Mouse (Mus musculus) frontal cortex, adult 2 months (tissue): ENCODE results near the gene Mfsd6. TPM values are rescaled to one million over a fixed set of nuclear protein-coding genes. Genes with fewer than 3 reads are reported as not detected.
"Not testable (repeated sequence)": the region's sequence is repeated elsewhere in the genome, so short reads cannot be mapped to it uniquely, and the experiment has no call there.

ENCODE experiments used
- DNase-seq, 2 experiments: peaks; one replicate each; pipeline ENCODE4 v3.0.0; 2022; ENCODE audit warnings: low spot score in 1 of 2; ENCODE audit errors: extremely low spot score in 1 of 2
- polyA plus RNA-seq: library from polyadenylated mRNA; depleted of rRNA; stranded (reverse); fragments of >200 nt; gene quantifications from 2 replicates; pipeline ENCODE4 v1.2.3, GENCODE M21; 2012

The Mfsd6 gene
- polyA plus RNA-seq, 1 experiment: 42.4 TPM

DNA sequence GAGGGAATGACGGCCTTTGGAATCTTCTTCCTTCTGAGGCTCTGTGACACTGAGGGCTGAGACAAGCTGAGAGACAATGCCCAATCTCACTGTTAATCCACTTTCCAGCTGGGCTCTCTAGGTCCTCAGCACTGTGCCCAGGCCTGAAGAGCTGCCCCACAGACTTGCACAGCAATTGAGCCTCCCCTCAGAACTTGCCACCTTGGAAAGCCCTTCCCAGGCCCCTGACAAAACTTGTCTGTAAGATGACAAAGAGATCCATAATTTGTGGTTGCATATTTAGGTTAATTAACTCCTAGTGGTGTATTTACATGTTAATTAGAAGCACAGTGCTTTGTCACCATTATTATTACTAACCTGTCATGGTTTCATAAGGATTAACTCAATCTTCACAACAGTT lies 12.8 kb downstream of the Mfsd6 start:
- DNase-seq: no peak

DNA sequence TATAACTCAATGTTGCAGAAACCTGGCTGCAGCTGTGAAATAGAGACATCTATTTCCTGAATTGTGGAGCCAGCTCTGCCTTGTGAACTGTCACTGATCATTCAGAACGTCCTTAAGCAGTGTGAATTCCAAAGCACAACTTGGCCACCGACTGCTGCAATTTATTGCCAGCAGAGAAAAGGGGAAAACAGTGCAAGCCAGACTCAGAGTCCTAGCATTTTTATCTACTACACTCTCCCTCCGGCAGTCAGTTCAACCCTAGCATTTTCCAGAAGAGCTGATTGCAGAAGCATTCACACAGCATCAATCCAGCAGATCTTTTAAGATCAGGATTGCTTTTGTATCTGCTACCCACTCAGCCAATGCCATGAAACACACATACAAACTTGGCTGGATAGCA lies 13.2 kb downstream of the Mfsd6 start:
- DNase-seq: no peak

DNA sequence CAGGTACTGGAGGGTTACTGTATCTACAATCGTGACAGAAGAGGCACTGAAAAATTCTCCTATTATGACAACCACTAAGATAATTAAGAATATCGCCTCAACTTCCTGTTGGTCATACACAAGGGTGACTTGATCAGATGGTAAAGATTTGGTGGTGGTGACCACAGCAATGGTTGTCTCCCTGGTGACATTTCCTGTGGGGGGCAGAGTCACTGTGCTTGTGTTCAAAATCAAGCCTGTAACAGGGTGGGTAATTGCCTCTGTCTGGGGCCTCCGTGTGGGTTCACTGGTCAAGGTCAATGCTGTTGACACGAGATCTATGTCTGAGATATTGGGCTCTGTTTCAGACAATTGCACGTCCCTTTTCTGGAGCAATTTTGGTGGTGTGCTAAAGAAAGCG lies 18.5 kb downstream of the Mfsd6 start:
- DNase-seq: no peak

DNA sequence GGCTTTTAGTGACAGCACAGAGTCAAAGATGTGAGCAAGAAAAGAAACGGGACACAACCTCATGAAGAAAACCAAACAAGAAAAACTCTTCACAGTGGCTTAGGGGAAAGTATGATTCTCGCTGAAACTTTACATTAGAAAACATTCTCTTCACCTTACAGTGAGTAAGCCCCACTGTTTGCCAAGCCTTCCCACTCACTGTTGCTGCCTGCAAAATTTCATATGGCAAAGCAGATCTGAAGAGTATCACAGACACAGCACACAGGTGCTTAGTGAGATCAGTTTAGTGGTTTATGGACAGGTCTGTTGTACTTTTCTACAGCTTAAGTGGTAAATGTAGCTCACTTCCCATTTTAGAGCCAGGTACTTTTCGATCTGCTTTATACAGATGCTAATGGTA lies 20.2 kb downstream of the Mfsd6 start:
- DNase-seq: no peak

DNA sequence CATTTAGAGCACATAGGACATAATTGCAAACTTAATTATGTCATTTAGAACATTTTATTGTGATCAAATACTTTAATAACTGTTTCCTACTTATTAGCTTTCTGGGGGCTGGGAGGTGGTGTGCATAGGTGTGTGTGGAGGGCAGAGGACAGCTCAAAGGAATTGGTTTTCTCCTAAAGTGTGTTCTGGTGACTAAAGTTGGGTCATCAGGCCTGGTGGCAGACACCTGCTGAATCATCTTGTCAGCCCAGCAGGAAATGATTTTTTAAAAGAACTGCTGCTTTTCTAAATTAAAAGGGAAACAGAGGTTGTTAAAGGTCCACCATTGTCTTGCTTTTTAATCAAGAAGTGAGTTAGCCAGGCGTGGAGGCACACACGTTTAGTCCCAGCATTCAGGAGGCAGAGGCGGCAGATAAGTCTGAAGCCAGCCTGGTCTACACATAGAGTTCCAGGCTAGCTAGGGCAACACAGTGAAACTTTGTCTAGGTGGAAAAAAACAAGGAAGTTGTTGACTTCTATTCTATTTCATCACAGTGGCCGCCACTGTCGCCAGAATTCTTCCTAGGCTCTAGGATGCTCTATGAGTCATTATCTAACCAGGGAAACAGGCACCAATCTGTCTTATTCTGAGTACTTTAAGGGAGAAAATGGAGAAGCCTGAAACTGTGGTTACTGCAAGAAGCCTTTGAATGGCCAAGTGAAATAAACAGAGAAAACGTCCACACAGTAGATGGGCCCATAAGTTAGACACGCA lies 24.3 kb downstream of the Mfsd6 start:
- no peak for DNase-seq

DNA sequence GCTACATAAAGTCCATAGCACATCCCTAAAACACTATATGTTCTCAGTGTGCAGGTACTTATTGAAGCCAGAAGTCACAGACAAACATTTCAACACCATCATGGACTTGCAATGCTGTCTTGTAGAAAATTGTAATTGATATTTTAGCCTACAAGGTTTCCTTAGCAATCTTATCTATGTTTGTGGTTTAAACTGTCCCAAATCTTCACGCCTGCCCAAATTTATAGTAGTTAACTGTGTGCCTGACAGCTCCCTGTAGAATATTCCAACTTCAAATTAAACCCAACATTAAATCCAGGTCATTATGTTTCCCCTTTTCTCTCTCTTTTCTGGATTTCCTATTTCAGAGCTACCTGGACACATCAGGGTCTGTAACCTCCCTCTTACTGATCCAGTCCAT lies 25.3 kb downstream of the Mfsd6 start:
- DNase-seq: no peak

DNA sequence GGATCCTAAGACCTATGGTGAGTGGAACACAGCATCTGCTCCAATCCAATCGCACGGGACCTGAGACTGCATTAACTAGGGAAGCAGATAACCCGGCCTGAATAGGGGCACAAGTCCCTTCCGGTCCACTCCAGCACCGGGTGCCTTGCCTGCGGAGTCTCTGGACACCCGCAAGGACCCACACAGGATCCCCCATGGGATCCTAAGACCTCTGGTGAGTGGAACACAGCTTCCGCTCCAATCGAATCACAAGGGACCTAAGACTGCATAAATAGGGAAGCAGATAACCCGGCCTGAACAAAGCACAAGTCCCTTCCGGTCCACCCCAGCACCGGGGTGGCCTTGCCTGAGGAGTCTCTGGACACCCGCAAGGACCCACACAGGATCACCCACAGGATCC lies 32.8 kb downstream of the Mfsd6 start:
- DNase-seq: not testable (repeated sequence)

DNA sequence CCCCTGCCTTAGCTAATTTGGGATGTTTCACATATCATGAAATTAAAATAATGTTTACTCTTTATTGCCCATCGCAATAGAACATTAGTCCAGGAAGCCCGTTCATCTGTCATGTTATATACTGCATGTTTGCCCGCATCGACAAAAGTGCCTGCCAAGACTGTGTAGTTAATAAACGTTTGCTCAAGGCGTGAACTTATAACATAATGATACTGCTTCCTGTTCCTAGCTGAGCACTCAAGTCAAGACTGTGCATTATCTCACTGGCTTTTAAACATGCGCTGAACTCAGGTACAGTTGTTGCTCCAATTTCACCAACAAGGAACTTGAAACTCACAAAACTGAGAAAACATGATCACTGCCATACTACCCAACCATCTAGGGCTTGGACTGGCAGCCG lies 39.6 kb downstream of the Mfsd6 start:
- DNase-seq: no peak

DNA sequence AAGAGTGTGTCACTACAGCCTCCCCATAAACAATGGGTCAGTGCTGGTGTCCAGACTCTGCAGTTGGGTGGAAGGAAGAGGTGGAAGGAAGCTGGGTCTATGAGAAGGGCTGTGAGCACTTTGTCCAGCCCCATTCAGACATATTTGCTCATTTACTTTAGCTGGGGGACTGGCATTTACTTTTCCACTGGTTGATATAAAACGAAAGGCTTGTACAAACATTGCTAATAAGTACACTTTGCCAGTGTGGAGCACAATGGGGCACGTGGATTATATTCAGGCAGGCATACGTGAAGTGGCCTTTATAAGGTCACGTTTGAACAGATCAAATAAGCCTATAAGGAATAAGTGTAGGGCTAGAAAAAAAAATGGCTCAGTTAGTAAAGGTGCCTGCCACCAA lies 43.7 kb downstream of the Mfsd6 start:
- DNase-seq: no peak

DNA sequence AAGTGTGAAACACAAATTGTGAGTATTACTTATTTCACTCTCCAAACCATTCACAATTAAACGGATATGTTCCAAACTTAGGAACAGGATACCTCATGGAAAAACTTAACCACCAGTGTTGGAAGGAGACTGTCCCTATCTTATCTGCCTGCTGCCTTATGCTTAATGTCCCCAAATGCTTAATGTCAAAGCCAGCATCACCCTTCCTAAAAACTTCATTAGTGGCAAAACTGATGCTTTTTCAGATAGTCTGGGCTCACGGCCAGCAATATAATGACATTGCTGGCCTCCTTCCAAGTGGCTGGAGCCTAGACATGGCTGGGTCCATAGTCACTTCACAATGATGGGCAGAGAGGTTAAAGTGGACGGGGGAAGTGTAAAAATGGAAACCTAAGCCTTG lies 50.6 kb downstream of the Mfsd6 start:
- DNase-seq: peak in 1 of 2 experiments; percentile 20

DNA sequence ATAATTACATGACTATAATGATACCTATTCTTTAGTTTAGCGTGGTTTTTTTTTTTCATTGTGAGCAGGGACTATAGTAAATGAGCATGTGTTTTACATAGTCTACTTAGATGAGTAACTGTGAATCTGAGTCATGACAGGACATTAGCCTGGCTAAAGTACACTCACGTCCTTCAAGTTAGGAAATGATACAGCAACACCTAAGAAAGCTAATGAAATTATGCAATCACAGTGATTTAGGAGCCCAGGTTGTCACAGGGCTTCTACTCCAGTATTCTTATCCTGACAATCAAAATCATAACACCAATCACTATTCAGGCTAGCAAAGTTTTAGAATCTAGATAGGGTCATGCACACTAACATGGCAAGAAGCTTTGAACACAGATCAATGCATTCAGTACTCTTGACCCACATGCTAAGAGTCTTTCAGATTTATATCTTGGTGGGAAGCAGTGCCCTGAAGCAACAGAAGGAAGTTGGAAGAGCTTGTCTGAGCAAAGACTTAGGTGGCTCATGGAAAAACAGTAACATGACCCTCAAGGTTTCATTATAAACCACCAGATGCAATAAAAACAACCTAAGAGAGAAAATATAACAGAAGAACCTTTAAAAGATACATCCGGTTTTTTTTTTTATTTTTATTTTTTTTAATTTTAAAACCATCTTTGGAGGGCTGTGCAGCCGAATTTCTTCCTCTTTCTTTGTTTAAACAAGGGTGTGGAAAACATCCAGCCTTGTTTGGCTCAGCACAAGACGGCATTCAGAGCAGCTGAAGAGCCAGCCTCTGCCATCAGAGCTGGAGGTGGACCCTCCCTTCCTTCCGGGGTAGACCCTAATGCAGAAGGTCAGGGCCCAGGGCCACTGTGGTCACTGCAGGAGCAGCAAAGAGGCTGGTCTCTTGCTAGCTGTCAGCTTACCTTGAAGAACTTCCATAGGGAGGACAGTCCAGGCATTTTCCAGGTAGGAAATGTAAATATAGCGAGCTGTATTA lies 51.4 kb downstream of the Mfsd6 start:
- DNase-seq: no peak

DNA sequence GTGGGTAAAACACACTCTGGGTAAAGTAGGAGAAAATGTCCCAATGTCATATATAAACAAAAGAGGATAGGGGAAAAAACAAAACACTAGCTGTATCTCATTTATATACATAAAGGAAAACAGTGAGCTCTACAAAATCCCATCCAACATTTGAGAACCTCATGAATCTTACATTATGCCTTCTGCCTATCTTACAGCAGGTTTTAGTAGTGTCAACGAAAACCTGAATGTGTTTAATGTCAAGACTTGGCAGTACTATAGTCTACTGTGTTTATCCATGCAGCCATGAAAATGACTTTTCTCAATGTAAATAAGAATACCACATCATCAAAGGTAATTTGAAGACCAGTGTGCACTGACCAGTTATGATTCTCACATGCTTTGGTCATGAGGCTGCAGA lies 57.3 kb downstream of the Mfsd6 start:
- DNase-seq: no peak

DNA sequence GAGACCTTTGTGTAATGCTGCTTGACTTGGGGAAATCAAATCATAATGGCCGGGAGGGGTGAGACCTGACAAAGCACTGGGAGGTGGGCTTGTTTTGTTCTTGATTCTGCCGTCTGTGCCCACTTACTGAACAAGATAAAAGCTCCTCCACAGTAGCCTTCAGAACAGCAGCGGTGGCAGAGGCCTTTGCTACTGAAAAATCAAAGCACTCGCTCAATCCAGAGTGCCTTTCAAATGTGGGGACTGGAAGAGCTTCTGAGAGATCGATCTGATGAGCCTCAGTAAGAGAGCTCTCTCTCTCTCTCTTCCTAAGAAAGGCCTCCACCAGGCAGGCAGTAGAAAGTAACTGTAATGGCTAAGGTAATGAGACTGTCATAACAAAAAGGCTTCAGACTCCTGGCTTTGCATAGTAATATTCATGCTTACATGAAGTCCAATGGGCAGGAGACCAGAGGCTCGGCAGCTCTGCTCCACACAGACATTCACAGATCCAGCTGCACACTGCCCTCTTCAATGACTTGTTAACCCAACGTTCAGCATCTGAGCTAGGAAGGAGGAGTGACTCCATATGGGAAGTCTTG lies 58.4 kb downstream of the Mfsd6 start:
- no peak for DNase-seq

DNA sequence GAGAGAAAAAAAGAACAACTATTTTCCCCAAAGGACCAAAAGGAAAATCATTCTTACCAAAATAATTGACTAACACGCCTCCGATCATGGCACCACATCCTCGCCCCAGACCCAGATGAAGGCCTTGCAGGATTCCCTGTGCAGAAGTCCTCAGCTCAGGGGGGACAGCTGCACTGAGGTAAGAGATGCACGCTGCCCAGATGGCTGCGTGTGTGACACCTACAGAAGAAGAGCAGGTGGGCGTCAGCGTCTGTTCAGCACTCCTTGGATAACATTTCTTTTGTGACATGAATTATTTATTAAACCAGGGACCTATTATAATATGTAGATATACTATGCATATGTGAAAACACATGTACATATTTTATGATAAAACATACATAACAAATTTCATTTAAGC lies 64.0 kb downstream of the Mfsd6 start:
- DNase-seq: peak; percentile 33 to 63

DNA sequence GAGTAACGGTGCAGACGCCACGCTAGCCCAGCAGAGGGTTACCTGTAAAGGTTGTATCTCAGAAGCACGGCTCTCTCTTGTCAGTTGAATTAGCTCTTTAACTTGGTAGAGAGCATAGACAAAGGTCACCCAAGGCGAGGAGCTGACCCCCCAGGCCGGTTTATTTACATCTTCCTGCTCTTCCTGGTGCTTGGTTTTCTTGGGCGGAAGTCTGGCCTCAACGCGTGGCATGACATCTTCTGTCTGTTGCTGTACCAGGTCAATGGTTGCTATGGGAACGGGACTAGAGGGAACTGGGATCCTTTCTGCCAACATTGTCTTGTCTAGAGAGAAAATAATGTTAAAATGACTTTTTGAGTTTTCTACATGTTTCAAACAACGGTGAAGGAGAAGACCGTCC lies 66.5 kb downstream of the Mfsd6 start:
- no peak for DNase-seq

DNA sequence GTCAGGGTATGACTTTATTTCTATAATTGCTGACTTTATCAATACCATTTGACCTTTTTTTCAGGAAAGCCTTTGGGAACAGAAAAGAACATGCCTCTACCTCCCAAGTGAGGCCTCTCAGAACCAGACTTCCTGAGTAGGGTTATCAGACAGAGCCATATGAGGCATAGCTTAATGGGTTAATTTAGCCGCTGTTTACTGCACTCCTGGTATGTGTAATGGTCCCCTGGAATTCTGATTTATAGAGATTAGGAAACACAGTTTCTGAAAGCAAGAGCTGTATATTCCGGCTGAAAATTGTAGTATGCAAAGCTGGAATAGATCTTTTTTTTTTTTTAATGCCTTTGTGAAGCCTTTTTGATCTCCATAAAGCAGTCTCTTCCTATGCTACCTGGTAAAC lies 67.0 kb downstream of the Mfsd6 start:
- DNase-seq: no peak

DNA sequence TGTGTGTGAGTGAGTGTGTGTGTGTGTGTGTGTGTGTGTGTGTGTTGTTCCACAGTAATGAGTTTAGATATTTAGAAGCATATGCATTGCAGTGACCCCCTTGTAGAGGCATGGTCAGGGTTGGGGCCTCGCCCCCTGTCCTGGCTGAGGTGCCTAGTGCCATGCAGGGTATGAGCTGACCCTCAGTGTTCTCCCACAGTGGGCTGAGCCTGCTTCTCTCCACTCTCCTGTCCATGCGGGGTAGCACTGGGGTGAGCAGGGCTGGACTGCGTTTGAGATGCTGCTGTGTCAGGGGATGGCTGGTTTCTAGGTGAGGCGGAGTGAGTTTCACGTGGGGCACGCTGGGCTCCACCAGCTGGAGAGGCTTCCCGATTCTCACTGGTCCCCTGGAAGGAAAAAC lies 69.1 kb downstream of the Mfsd6 start:
- no peak for DNase-seq

DNA sequence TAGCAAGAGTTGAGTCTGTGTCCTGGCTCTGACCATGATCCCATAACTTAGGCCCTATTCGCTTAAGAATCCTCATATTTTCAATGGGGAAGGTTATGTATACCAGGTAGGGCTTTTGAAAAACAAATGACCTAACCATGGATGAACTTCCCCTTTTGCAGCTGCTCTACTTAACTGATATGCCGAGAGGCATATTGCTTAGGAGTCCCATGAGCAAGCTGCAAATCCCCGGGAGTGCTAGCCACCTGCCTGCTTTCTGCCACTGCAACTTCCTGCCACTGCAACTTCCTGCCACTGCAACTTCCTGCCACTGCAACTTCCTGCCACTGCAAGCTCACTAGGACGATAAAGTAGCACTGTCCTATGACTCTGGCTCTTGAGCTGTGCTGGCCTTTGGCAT lies 72.1 kb downstream of the Mfsd6 start:
- DNase-seq: no peak

DNA sequence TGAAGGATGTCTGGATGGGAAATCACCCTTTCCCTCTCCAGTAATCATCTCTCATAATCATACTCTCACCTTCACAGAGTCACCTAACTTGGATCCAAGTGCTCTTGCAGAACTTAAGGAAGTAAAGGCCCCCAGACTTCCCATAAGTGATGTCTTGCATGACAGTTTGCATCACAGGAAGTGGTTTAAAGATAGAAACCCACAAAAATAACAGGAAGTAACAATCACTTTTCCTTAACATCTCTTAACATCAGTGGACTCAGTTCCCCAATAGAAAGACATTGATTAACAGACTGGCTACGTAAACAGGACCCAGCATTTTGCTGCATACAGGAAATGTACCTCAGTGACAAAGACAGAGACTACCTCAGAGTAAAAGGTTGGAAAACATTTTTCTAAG lies 73.9 kb downstream of the Mfsd6 start:
- no peak for DNase-seq

DNA sequence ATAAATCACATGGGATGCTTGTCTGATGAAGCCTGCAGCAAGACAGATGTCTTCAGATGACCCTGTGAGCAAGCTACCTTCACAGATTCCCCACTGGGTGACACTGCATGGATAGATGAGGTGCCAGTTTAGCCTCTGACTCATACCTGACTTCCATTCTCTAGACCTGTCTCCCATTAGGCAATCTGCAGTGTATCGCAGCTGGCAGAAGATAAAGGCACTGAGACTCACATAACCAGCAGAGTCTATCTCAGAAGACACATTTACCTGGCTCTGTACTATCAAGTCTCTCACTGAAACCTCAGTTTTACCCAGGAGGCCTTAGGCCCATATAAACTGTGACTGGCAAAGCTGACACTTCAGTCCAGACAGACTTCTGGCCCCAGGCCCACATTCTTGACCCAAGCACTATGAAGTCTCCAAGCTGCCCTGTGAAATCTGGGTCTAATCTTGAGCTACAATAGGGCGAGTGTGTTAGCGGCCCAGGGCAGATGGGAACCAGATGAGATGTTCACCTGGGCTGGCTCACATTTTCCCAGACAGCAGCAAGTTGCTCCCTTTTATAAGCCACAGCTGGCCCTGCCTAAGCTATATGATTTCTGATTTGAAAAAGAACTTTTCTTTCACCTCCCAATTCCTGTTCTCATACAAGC lies 74.5 kb downstream of the Mfsd6 start:
- DNase-seq: no peak

DNA sequence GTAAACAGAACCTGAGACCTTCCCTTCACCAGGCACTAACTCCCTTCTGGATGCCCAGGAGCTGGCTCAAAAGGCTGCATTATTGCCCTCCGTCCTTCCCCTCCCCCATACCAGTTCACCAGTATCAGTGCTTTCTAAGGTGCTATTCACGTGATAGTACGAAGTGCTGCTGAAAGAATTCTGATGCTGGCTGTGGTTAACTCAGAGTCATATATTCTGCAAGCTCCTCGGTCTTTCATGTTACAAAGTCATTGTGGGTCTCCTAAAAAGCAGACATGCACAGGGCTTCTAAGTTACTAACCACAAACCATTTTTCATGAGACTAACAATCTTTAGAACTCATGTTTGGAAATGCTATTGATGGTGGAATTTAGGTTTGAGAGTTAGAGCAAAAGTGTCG lies 77.2 kb downstream of the Mfsd6 start:
- no peak for DNase-seq
